8 mouse cellular contexts compared by ENCODE assay signal in genomic region chr8:11498786-11499485, GRCm38 (mm10). TPM values are rescaled to one million over a fixed set of nuclear protein-coding genes. Genes with fewer than 3 reads are reported as not detected.
DNase-seq lines count a peak whose midpoint lies in the region; ATAC-seq and TF ChIP-seq lines count a peak whose summit lies in the region.

No protein-coding gene starts in this region.

- H3K4me3 ChIP-seq in hindbrain, embryonic 10.5 days = 0 out of 2 replicates have a peak overlapping the region, but pooled peaks have one; percentile 98
- no peak overlapping the region for H3K4me3 ChIP-seq in hindbrain, embryonic 11.5 days (ENCODE audit: low read depth, low read length)
- H3K4me3 ChIP-seq in G1E (ENCODE audit: low read depth, low read length) (peak overlapping the region; percentile 99), myocyte (no peak overlapping the region)
- H3K4me3 ChIP-seq in hindbrain, embryonic 16.5 days (ENCODE audit: low read length) = no peak overlapping the region

- no peak for TF ChIP-seq CTCF in G1E (IDR thresholded peaks at IDR 0.05; ENCODE audit: low read depth, low read length)

- 88% methylated on average over 4 of the region's 4 CpGs for WGBS in hindbrain, embryonic 10.5 days
- WGBS in hindbrain, embryonic 11.5 days = 93% methylated on average over 4 of the region's 4 CpGs
- 90% methylated on average over 4 of the region's 4 CpGs for WGBS in hindbrain, embryonic 16.5 days

- H3K27ac ChIP-seq in hindbrain, embryonic 10.5 days = no peak overlapping the region
- no peak overlapping the region for H3K27ac ChIP-seq in hindbrain, embryonic 11.5 days (ENCODE audit: low read depth, low read length)
- H3K27ac ChIP-seq in hindbrain, embryonic 16.5 days (ENCODE audit: low read depth, low read length) = no peak overlapping the region

- no peaks in the 10 kb centered on the region for H3K9me3 ChIP-seq in hindbrain, embryonic 10.5 days
- no peaks in the 10 kb centered on the region for H3K9me3 ChIP-seq in hindbrain, embryonic 11.5 days (ENCODE audit: control insufficient read depth, low read length)
- no peaks in the 10 kb centered on the region for H3K9me3 ChIP-seq in G1E (replicated peaks)
- no peaks in the 10 kb centered on the region for H3K9me3 ChIP-seq in hindbrain, embryonic 16.5 days (ENCODE audit: control insufficient read depth, low read length)

- no peak for DNase-seq in hindbrain, embryonic 10.5 days (ENCODE audit: low spot score)
- no peak for DNase-seq in hindbrain, embryonic 11.5 days (ENCODE audit: low spot score)
- no peak for DNase-seq in G1E (ENCODE audit: low spot score)
- DNase-seq in T-cell, adult 2 months (ENCODE audit: low spot score) = no peak
- DNase-seq in frontal cortex, adult 2 months (ENCODE audit: extremely low spot score in 1 of 2, low spot score in 1 of 2) = no peak

- ATAC-seq in hindbrain, embryonic 11.5 days (ENCODE audit: low FRiP score) = no peak
- ATAC-seq in G1E (ENCODE audit: extremely low read depth, insufficient number of reproducible peaks, low FRiP score, poor library complexity, severe bottlenecking) = no peak
- no peak for ATAC-seq in hindbrain, embryonic 16.5 days
- ATAC-seq in inflammation-experienced regulatory T-cells, adult 6 months = no peak

- no peaks in the 10 kb centered on the region for H3K27me3 ChIP-seq in hindbrain, embryonic 10.5 days (ENCODE audit: insufficient read depth, poor library complexity, severe bottlenecking)
- H3K27me3 ChIP-seq in hindbrain, embryonic 11.5 days (ENCODE audit: control insufficient read depth, insufficient read depth, low read length) = no peaks in the 10 kb centered on the region
- H3K27me3 ChIP-seq in G1E (ENCODE audit: insufficient read depth, low read length) (no peaks in the 10 kb centered on the region), myocyte (ENCODE audit: control insufficient read depth, insufficient read depth, insufficient read length) (no peaks in the 10 kb centered on the region)
- H3K27me3 ChIP-seq in hindbrain, embryonic 16.5 days (replicated peaks; ENCODE audit: control insufficient read depth, insufficient read depth, low read length) = peaks cover 5% of the 10 kb centered on the region

- no peak for TF ChIP-seq POLR2A in myocyte (IDR thresholded peaks at IDR 0.05; ENCODE audit: insufficient read length, low read depth)

- peaks cover 34% of the 10 kb centered on the region for H3K36me3 ChIP-seq in hindbrain, embryonic 10.5 days
- H3K36me3 ChIP-seq in hindbrain, embryonic 11.5 days (ENCODE audit: control insufficient read depth, insufficient read depth, low read length) = no peaks in the 10 kb centered on the region
- H3K36me3 ChIP-seq in G1E (replicated peaks) (peaks cover 51% of the 10 kb centered on the region), myocyte (ENCODE audit: control insufficient read depth, insufficient read depth) (peaks cover 7% of the 10 kb centered on the region)
- H3K36me3 ChIP-seq in hindbrain, embryonic 16.5 days (ENCODE audit: control insufficient read depth, insufficient read depth, low read length) = peaks cover 7% of the 10 kb centered on the region

- no peak overlapping the region for H3ac ChIP-seq in myocyte (ENCODE audit: control insufficient read depth, insufficient read length)

- peaks cover 39% of the 10 kb centered on the region for H3K79me2 ChIP-seq in myocyte (ENCODE audit: control insufficient read depth, insufficient read depth)

- no peak overlapping the region for H3K4me2 ChIP-seq in hindbrain, embryonic 11.5 days (replicated peaks; ENCODE audit: low read depth, low read length)
- peak overlapping the region; percentile 81; the same call in 1 of the 2 replicates for H3K4me2 ChIP-seq in hindbrain, embryonic 16.5 days (ENCODE audit: low read length)
- H3K4me2 ChIP-seq in myocyte (ENCODE audit: low read depth) = peak overlapping the region; percentile 93

- H3K9ac ChIP-seq in hindbrain, embryonic 11.5 days (ENCODE audit: low read depth, low read length) = no peak overlapping the region
- H3K9ac ChIP-seq in hindbrain, embryonic 16.5 days (ENCODE audit: low read depth, low read length) = no peak overlapping the region

- peaks cover 24% of the 10 kb centered on the region for H3K4me1 ChIP-seq in hindbrain, embryonic 10.5 days (replicated peaks)
- H3K4me1 ChIP-seq in hindbrain, embryonic 11.5 days (replicated peaks; ENCODE audit: control insufficient read depth, insufficient read depth, low read length) = peaks cover 4% of the 10 kb centered on the region
- H3K4me1 ChIP-seq in G1E (ENCODE audit: insufficient read depth, low read depth, low read length) = peaks cover 69% of the 10 kb centered on the region
- peaks cover 16% of the 10 kb centered on the region for H3K4me1 ChIP-seq in hindbrain, embryonic 16.5 days (ENCODE audit: control insufficient read depth, insufficient read depth, low read depth, low read length)

TF ChIP-seq in myocyte, 11 proteins besides CTCF, POLR2A, EP300 and RAD21:
- TF ChIP-seq MYOD1 (IDR thresholded peaks at IDR 0.05; ENCODE audit: control insufficient read depth in 1 of 3, insufficient read length in 2 of 3, low read depth in 2 of 3) = no peak
- no peak for TF ChIP-seq POLR2AphosphoS2 (IDR thresholded peaks at IDR 0.05; ENCODE audit: insufficient read length, low read depth)
- TF ChIP-seq MYOG (IDR thresholded peaks at IDR 0.05; ENCODE audit: control insufficient read depth in 1 of 3, insufficient read depth in 1 of 3, insufficient read length in 2 of 3, low read depth in 2 of 3) = no peak
- TF ChIP-seq TCF12 (IDR thresholded peaks at IDR 0.05; ENCODE audit: insufficient read depth, poor library complexity, severe bottlenecking) = no peak
- no peak for TF ChIP-seq CEBPB (IDR thresholded peaks at IDR 0.05; ENCODE audit: insufficient read depth, poor library complexity, severe bottlenecking)
- TF ChIP-seq MAX (IDR thresholded peaks at IDR 0.05; ENCODE audit: low read depth) = no peak
- no peak for TF ChIP-seq USF1 (IDR thresholded peaks at IDR 0.05; ENCODE audit: low read depth)
- TF ChIP-seq REST (IDR thresholded peaks at IDR 0.05; ENCODE audit: insufficient read depth, insufficient read length) = no peak
- no peak for TF ChIP-seq E2F4 (IDR thresholded peaks at IDR 0.05; ENCODE audit: insufficient read depth)
- no peak for TF ChIP-seq SRF (IDR thresholded peaks at IDR 0.05; ENCODE audit: control insufficient read depth, insufficient read length, low read depth)
- no peak for TF ChIP-seq TCF3 (IDR thresholded peaks at IDR 0.05; ENCODE audit: insufficient read length, low read depth)

RNA-seq across cellular contexts. Expression of gene Naxd, which starts 1.6 kb away (rescaled TPM):
- polyA plus RNA-seq in hindbrain, embryonic 10.5 days (2016; fragmentation: Nextera tagmentation; extraction: Ambion mirVana) = 110 and 127 TPM in 2 replicates
- 105 and 108 TPM in 2 replicates for polyA plus RNA-seq in hindbrain, embryonic 11.5 days (2014; fragmentation: Nextera tagmentation; extraction: Ambion mirVana)
- 63.0 and 78.6 TPM in 2 replicates for total RNA-seq in G1E (2014; fragmentation: Nextera tagmentation)
- 56.3 and 65.8 TPM in 2 replicates for total RNA-seq in G1E (2017)
- 38.2 and 46.5 TPM in 2 replicates for polyA plus RNA-seq in G1E (2012)
- polyA plus RNA-seq in hindbrain, embryonic 16.5 days (2015; fragmentation: Nextera tagmentation; extraction: Ambion mirVana) = 133 and 146 TPM in 2 replicates
- polyA plus RNA-seq in myocyte (2012; fragmentation: generic; extraction: Trizol) = 89.2 TPM
- polyA plus RNA-seq in inflammation-experienced regulatory T-cells, adult 6 months (2017; shearing (Covaris generic)) = 10 to 100 TPM; 49.1 to 66.5 (median 55.2) TPM
- 107 and 109 TPM in 2 replicates for polyA plus RNA-seq in frontal cortex, adult 2 months (2012; rRNA removed)

RNA-seq across cellular contexts. Expression of gene Rab20, which starts 20.4 kb away (rescaled TPM):
- polyA plus RNA-seq in hindbrain, embryonic 10.5 days (2016; fragmentation: Nextera tagmentation; extraction: Ambion mirVana) = 1.0 and 1.9 TPM in 2 replicates
- polyA plus RNA-seq in hindbrain, embryonic 11.5 days (2014; fragmentation: Nextera tagmentation; extraction: Ambion mirVana) = 0.83 and 1.3 TPM in 2 replicates
- total RNA-seq in G1E (2014; fragmentation: Nextera tagmentation) (not detected in 2 replicates), G1E (2017) (not detected in 2 replicates)
- polyA plus RNA-seq in G1E (2012) (not detected in 2 replicates), myocyte (2012; fragmentation: generic; extraction: Trizol) (1.2 TPM)
- 1.5 and 1.6 TPM in 2 replicates for polyA plus RNA-seq in hindbrain, embryonic 16.5 days (2015; fragmentation: Nextera tagmentation; extraction: Ambion mirVana)
- polyA plus RNA-seq in inflammation-experienced regulatory T-cells, adult 6 months (2017; shearing (Covaris generic)) = 10 to 100 TPM in 2 of 3 experiments, 1 to 10 TPM in 1; 5.4 to 16.0 (median 11.1) TPM
- 2.0 TPM in 2 replicates for polyA plus RNA-seq in frontal cortex, adult 2 months (2012; rRNA removed)

RNA-seq across cellular contexts. Expression of gene Cars2, which starts 51.6 kb away (rescaled TPM):
- 18.9 and 19.5 TPM in 2 replicates for polyA plus RNA-seq in hindbrain, embryonic 10.5 days (2016; fragmentation: Nextera tagmentation; extraction: Ambion mirVana)
- 17.5 and 19.5 TPM in 2 replicates for polyA plus RNA-seq in hindbrain, embryonic 11.5 days (2014; fragmentation: Nextera tagmentation; extraction: Ambion mirVana)
- 25.7 and 31.8 TPM in 2 replicates for total RNA-seq in G1E (2014; fragmentation: Nextera tagmentation)
- 47.4 and 57.9 TPM in 2 replicates for total RNA-seq in G1E (2017)
- polyA plus RNA-seq in G1E (2012) = 34.7 and 53.4 TPM in 2 replicates
- 25.2 and 25.5 TPM in 2 replicates for polyA plus RNA-seq in hindbrain, embryonic 16.5 days (2015; fragmentation: Nextera tagmentation; extraction: Ambion mirVana)
- polyA plus RNA-seq in myocyte (2012; fragmentation: generic; extraction: Trizol) = 14.4 TPM
- polyA plus RNA-seq in inflammation-experienced regulatory T-cells, adult 6 months (2017; shearing (Covaris generic)) = 10 to 100 TPM; 10.2 to 17.0 (median 13.0) TPM
- polyA plus RNA-seq in frontal cortex, adult 2 months (2012; rRNA removed) = 34.9 and 35.9 TPM in 2 replicates

RNA-seq across cellular contexts. Expression of gene Ing1, which starts 56.4 kb away (rescaled TPM):
- 31.0 and 31.3 TPM in 2 replicates for polyA plus RNA-seq in hindbrain, embryonic 10.5 days (2016; fragmentation: Nextera tagmentation; extraction: Ambion mirVana)
- polyA plus RNA-seq in hindbrain, embryonic 11.5 days (2014; fragmentation: Nextera tagmentation; extraction: Ambion mirVana) = 41.6 and 45.7 TPM in 2 replicates
- total RNA-seq in G1E (2014; fragmentation: Nextera tagmentation) (29.7 and 32.2 TPM in 2 replicates), G1E (2017) (43.6 and 45.2 TPM in 2 replicates)
- polyA plus RNA-seq in G1E (2012) (61.5 and 62.6 TPM in 2 replicates), myocyte (2012; fragmentation: generic; extraction: Trizol) (21.8 TPM)
- polyA plus RNA-seq in hindbrain, embryonic 16.5 days (2015; fragmentation: Nextera tagmentation; extraction: Ambion mirVana) = 31.3 and 36.3 TPM in 2 replicates
- 10 to 100 TPM; 59.2 to 68.3 (median 67.9) TPM for polyA plus RNA-seq in inflammation-experienced regulatory T-cells, adult 6 months (2017; shearing (Covaris generic))
- 49.8 and 50.4 TPM in 2 replicates for polyA plus RNA-seq in frontal cortex, adult 2 months (2012; rRNA removed)

Comparison
In these comparisons a context has a peak if more than half of its experiments do, and no peak if none do; other contexts are left out.
1. H3K4me3 ChIP-seq: peak in hindbrain, embryonic 10.5 days (single experiment) and G1E (single experiment); none in hindbrain, embryonic 11.5 days (single experiment), hindbrain, embryonic 16.5 days (single experiment) and myocyte (single experiment).